Mouse (Mus musculus): ENCODE data around the gene Dysf. TPM values are rescaled to one million over a fixed set of nuclear protein-coding genes. Genes with fewer than 3 reads are reported as not detected.

Dysf gene
- polyA plus RNA-seq, 1 experiment from 2014 or later: 13.2 TPM

DNA sequence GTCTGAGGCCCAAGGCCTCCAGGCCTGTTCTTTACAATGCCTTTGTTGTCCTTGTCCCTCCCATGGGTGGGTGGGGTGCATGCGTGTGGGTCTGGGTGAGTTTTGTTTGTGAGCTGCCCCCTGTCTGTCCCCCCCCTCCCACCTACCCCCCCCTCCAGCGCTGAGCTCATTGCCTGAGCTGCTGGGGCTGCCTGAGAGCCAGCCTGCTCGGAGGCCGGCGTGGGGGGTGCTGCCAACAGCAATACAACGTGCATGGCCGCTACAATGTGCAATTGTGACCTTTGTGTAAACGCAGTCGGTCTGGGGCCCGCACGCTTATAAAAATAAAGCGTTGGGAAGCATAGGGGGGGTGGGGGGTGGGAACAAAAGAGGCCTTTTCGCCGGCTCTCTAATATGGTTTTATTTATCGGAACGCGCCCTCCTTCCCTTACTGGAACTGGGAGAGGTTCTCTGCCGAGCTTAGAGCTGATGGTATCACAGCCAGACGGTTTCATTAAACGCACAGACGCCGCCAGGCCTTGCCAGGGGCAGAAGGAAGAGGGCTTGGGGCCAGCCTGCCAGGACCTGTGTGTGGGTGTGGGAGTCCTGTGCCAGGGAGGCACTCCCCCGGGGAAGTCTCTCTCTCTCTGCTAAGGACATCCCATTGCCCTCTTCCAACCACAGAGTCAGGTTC lies 126.5 kb downstream of the Dysf start:
- Histone ChIP-seq H3K27me3 (ENCODE audit: control insufficient read depth, insufficient read depth, low read length) (no peaks in the 10 kb centered on the region), H3K4me3 (ENCODE audit: low read length) (no peak overlapping the region), H3K9me3 (replicated peaks; ENCODE audit: control insufficient read depth, low read length) (no peaks in the 10 kb centered on the region), H3K9ac (ENCODE audit: low read length) (no peak overlapping the region), H3K27ac (ENCODE audit: low read length) (no peak overlapping the region), H3K4me2 (ENCODE audit: low read depth, low read length) (no peak overlapping the region), H3K4me1 (ENCODE audit: control insufficient read depth, insufficient read depth, low read length) (peaks cover 8% of the 10 kb centered on the region), H3K36me3 (ENCODE audit: control insufficient read depth, insufficient read depth) (peaks cover under 1% of the 10 kb centered on the region; the same call in 1 of the 2 replicates)
- WGBS: 47% methylated on average over 22 of the region's 23 CpGs
- peak; percentile 14; the same call in 1 of the 2 replicates for ATAC-seq (replicated peaks; ENCODE audit: extremely low read depth, insufficient read depth, low FRiP score)

DNA sequence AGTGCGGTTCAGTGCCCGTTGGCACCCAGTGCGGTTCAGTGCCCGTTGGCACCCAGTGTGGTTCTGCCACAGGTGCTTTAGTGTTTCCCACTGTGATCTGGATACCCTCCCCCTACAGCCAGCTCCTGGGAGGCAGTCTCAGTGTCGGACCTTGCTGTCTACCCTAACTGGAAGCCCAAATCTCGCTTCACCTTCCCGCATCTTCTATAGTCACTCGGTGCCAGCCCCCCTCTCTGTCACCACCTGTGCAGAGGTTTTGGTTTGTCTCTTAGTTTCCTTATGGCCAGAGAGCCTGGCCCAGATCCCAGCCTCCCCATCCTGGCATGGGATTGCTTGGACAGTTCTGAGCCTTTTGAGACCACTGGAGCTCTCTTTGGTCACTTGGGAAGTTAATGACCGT lies 127.3 kb downstream of the Dysf start:
- Histone ChIP-seq H3K4me2 (ENCODE audit: low read depth, low read length) (no peak overlapping the region), H3K27ac (ENCODE audit: low read length) (no peak overlapping the region), H3K4me1 (ENCODE audit: control insufficient read depth, insufficient read depth, low read length) (peaks cover 13% of the 10 kb centered on the region), H3K4me3 (ENCODE audit: low read length) (no peak overlapping the region), H3K9ac (ENCODE audit: low read length) (no peak overlapping the region), H3K27me3 (ENCODE audit: control insufficient read depth, insufficient read depth, low read length) (no peaks in the 10 kb centered on the region), H3K36me3 (ENCODE audit: control insufficient read depth, insufficient read depth) (no peaks in the 10 kb centered on the region), H3K9me3 (replicated peaks; ENCODE audit: control insufficient read depth, low read length) (no peaks in the 10 kb centered on the region)
- 92% methylated on average over 8 of the region's 9 CpGs for WGBS
- no peak for ATAC-seq (replicated peaks; ENCODE audit: extremely low read depth, insufficient read depth, low FRiP score)

DNA sequence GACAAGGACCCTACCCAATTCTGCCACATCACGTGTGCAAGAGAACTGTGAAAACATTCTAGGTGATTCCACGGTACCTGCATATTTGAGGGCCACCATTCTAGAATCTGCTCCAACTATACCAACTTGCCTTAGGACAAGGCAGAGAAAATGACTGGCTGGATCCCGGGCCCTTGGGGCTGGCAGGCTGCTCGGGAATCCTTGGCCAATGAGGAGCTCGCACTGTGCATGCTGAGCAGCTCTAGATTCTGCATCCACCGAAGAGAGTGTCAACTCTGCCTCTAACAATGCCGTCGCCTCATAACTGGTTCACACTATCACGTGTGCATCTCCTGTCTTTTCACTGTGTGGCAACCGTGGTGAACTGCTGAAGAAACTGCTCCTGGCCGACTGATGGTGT lies 128.0 kb downstream of the Dysf start:
- Histone ChIP-seq H3K36me3 (ENCODE audit: control insufficient read depth, insufficient read depth) (no peaks in the 10 kb centered on the region), H3K27me3 (ENCODE audit: control insufficient read depth, insufficient read depth, low read length) (no peaks in the 10 kb centered on the region), H3K4me2 (ENCODE audit: low read depth, low read length) (no peak overlapping the region), H3K4me3 (ENCODE audit: low read length) (no peak overlapping the region), H3K9ac (ENCODE audit: low read length) (no peak overlapping the region), H3K27ac (ENCODE audit: low read length) (no peak overlapping the region), H3K4me1 (ENCODE audit: control insufficient read depth, insufficient read depth, low read length) (peaks cover 13% of the 10 kb centered on the region), H3K9me3 (replicated peaks; ENCODE audit: control insufficient read depth, low read length) (no peaks in the 10 kb centered on the region)
- no peak for ATAC-seq (replicated peaks; ENCODE audit: extremely low read depth, insufficient read depth, low FRiP score)
- 88% methylated on average over 11 of the region's 11 CpGs for WGBS

DNA sequence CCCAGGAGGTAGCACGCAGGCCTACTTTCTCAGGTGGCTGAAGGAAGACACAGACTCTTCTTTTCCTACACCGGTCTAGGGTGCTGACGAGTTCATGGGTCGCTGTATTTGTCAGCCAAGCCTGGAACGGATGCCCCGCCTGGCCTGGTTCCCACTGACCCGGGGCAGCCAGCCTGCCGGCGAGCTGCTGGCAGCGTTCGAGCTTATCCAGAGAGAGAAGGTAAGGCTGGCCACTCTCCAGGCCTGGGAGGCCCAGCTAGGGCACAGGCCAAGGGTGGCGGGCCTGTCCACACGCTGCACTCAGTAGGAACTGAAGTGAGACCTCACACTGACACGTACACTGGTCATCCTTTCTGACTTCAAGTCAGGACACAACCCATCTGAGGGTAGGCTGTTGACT lies 131.5 kb downstream of the Dysf start:
- peak; percentile 80 for ATAC-seq (replicated peaks; ENCODE audit: extremely low read depth, insufficient read depth, low FRiP score)
- no peaks in the 10 kb centered on the region for H3K9me3 ChIP-seq (replicated peaks; ENCODE audit: control insufficient read depth, low read length)
- H3K27me3 ChIP-seq (ENCODE audit: control insufficient read depth, insufficient read depth, low read length): no peaks in the 10 kb centered on the region

DNA sequence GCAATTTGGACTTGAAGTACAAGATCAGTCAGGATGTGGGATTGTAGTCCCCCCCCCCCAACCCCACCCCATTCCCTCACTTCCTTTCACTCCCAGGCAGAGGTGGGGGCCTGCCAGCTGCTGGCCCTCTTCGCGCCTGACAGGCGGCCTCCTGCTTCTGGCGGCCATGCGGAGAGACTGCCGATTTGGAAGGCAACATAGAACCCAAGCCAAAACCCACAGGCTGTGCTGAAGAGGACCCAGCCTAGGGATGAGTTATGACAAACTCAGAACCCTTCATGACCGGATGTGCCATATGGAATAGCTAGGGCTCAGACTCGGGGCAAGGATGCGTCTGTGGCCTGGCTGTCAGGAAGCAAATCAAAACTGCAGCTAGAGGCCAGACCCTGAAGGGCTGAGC lies 134.1 kb downstream of the Dysf start:
- Histone ChIP-seq H3K9ac (ENCODE audit: low read length) (no peak overlapping the region), H3K4me3 (ENCODE audit: low read length) (no peak overlapping the region), H3K4me2 (ENCODE audit: low read depth, low read length) (no peak overlapping the region), H3K27ac (ENCODE audit: low read length) (no peak overlapping the region), H3K36me3 (ENCODE audit: control insufficient read depth, insufficient read depth) (no peaks in the 10 kb centered on the region), H3K9me3 (replicated peaks; ENCODE audit: control insufficient read depth, low read length) (no peaks in the 10 kb centered on the region), H3K27me3 (ENCODE audit: control insufficient read depth, insufficient read depth, low read length) (no peaks in the 10 kb centered on the region), H3K4me1 (ENCODE audit: control insufficient read depth, insufficient read depth, low read length) (peaks cover 21% of the 10 kb centered on the region)
- 66% methylated on average over 9 of the region's 9 CpGs for WGBS
- no peak for ATAC-seq (replicated peaks; ENCODE audit: extremely low read depth, insufficient read depth, low FRiP score)

More for the DNA sequence above, 131.5 kb downstream of the Dysf start:
- 28% methylated on average over 14 of the region's 14 CpGs for WGBS
- Histone ChIP-seq H3K36me3 (ENCODE audit: control insufficient read depth, insufficient read depth) (no peaks in the 10 kb centered on the region), H3K4me3 (ENCODE audit: low read length) (no peak overlapping the region), H3K27ac (ENCODE audit: low read length) (peak overlapping the region; percentile 49), H3K4me2 (ENCODE audit: low read depth, low read length) (no peak overlapping the region), H3K4me1 (ENCODE audit: control insufficient read depth, insufficient read depth, low read length) (peaks cover 21% of the 10 kb centered on the region), H3K9ac (ENCODE audit: low read length) (0 out of 2 replicates have a peak overlapping the region, but pooled peaks have one; percentile 3)

DNA sequence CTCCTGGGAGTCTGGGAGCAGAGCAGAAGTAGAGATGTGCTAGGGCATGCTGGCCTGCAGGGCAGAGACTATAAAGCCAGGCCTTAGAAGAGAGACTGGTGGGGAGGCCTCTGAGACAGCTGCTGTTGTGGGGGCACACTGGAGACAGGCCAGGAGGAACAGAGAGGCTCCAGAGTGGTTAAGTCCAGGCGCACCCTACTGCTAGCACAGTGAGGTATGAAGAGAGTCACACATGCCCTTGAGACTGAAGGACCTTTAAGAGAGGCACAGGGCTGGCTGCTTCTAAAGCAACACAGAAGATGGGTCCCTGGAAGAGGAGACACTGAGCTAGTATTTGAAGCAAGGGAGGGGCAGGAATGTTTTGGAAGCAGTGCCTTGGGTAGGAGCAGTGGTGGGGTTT lies 134.9 kb downstream of the Dysf start:
- Histone ChIP-seq H3K9ac (ENCODE audit: low read length) (peak overlapping the region; percentile 4; the same call in 1 of the 2 replicates), H3K27me3 (ENCODE audit: control insufficient read depth, insufficient read depth, low read length) (no peaks in the 10 kb centered on the region), H3K4me2 (ENCODE audit: low read depth, low read length) (no peak overlapping the region), H3K9me3 (replicated peaks; ENCODE audit: control insufficient read depth, low read length) (no peaks in the 10 kb centered on the region), H3K36me3 (ENCODE audit: control insufficient read depth, insufficient read depth) (no peaks in the 10 kb centered on the region), H3K4me3 (ENCODE audit: low read length) (no peak overlapping the region), H3K27ac (ENCODE audit: low read length) (peak overlapping the region; percentile 2; the same call in 1 of the 2 replicates), H3K4me1 (ENCODE audit: control insufficient read depth, insufficient read depth, low read length) (peaks cover 28% of the 10 kb centered on the region)
- no peak for ATAC-seq (replicated peaks; ENCODE audit: extremely low read depth, insufficient read depth, low FRiP score)
- 50% methylated on average over 1 of the region's 1 CpGs for WGBS

DNA sequence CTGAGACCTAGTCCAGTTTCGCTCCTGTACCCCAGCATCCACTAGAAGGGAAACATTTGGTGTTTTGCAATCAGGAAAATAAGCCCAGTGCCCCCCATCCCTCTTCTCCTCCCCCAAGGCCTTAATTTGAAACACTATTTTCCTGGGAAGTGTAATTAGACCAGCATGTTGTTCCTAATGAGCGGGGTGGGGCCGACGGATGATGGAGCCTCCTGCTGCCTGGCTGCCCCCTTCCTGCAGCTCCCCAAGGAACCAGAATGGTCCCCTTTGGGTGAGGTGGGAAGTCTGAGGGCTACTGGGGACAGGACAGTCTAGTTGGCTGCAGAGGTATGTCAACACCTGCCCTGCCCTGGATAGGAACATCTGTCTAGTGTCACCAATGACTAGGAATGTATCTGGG lies 136.0 kb downstream of the Dysf start:
- 91% methylated on average over 4 of the region's 4 CpGs for WGBS
- no peak overlapping the region for H3K4me3 ChIP-seq (ENCODE audit: low read length)

DNA sequence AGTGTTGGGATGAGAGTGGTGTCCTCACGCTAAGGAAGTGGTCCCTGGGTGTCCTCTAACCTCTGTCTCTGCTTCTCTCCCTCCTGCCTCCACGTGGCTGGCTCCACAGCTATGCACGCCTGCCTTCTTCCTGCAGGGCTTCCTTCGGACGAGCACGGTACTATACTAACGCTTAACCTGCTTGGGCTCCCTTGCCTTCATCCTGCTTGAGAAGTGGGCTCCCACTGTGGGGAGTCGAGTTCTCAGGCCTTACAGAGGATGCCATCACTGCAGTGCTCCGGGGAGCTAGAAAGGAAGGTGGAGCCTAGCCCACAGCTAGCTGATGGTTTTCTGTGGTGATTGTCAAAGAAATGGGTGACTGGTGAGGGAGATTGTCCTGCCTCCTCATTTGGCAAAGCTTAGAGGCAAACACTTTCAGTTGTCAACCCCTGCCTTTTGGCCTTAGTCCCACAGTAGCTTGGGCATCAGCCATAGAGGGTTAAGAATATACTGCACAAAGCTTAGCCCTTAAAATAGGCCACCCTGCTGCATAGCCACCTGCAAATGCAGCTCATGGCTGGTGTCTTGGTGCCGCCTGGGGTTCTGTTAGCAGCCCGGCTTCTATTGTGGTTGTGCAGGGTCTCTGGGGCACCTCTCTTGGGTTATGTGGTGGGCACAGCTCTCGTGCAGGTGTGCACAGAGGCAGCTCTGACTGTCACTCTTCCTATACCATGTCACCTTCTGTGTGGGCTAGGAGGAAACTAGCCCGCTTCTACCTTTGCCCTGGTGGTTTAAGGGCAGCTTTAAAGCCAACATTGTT lies 139.0 kb downstream of the Dysf start:
- no peak overlapping the region for H3K9ac ChIP-seq (ENCODE audit: low read length)

More for the DNA sequence above, 136.0 kb downstream of the Dysf start:
- H3K27me3 ChIP-seq (ENCODE audit: control insufficient read depth, insufficient read depth, low read length): no peaks in the 10 kb centered on the region
- H3K36me3 ChIP-seq (ENCODE audit: control insufficient read depth, insufficient read depth): no peaks in the 10 kb centered on the region
- ATAC-seq (replicated peaks; ENCODE audit: extremely low read depth, insufficient read depth, low FRiP score): no peak
- H3K4me2 ChIP-seq (ENCODE audit: low read depth, low read length): no peak overlapping the region
- H3K27ac ChIP-seq (ENCODE audit: low read length): no peak overlapping the region
- H3K9ac ChIP-seq (ENCODE audit: low read length): no peak overlapping the region
- H3K9me3 ChIP-seq (replicated peaks; ENCODE audit: control insufficient read depth, low read length): no peaks in the 10 kb centered on the region
- H3K4me1 ChIP-seq (ENCODE audit: control insufficient read depth, insufficient read depth, low read length): peaks cover 28% of the 10 kb centered on the region

DNA sequence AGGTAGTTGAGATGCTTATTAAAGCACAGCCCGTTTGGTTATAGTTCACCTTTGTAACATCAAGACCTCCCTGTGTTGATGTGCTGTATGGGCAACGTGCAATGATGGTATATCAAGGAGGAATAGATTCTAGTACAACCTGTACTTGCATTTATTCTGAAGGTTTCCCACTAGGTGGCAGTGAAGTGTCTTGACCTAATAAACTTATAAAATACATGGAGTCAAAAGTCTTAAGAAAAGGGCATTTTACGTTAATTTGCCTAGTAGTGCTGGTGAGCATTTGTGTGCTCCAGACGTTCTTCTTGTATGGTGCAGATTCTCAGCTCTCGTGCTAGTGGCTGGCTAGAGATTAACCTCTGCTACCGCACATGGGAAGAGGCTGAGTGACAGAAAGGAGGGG lies 140.1 kb downstream of the Dysf start:
- no peaks in the 10 kb centered on the region for H3K27me3 ChIP-seq (ENCODE audit: control insufficient read depth, insufficient read depth, low read length)
- no peak overlapping the region for H3K27ac ChIP-seq (ENCODE audit: low read length)
- H3K36me3 ChIP-seq (ENCODE audit: control insufficient read depth, insufficient read depth): peaks cover 7% of the 10 kb centered on the region; the same call in 1 of the 2 replicates
- WGBS: 62% methylated on average over 6 of the region's 6 CpGs
- no peak overlapping the region for H3K4me2 ChIP-seq (ENCODE audit: low read depth, low read length)
- no peaks in the 10 kb centered on the region for H3K9me3 ChIP-seq (replicated peaks; ENCODE audit: control insufficient read depth, low read length)
- no peak overlapping the region for H3K4me3 ChIP-seq (ENCODE audit: low read length)
- no peak overlapping the region for H3K9ac ChIP-seq (ENCODE audit: low read length)
- no peak for ATAC-seq (replicated peaks; ENCODE audit: extremely low read depth, insufficient read depth, low FRiP score)
- H3K4me1 ChIP-seq (ENCODE audit: control insufficient read depth, insufficient read depth, low read length): peaks cover 9% of the 10 kb centered on the region

More for the DNA sequence above, 139.0 kb downstream of the Dysf start:
- no peak overlapping the region for H3K4me3 ChIP-seq (ENCODE audit: low read length)
- peak; percentile 57; the same call in 1 of the 2 replicates for ATAC-seq (replicated peaks; ENCODE audit: extremely low read depth, insufficient read depth, low FRiP score)
- H3K27me3 ChIP-seq (ENCODE audit: control insufficient read depth, insufficient read depth, low read length): no peaks in the 10 kb centered on the region
- peak overlapping the region; percentile 21; the same call in 1 of the 2 replicates for H3K27ac ChIP-seq (ENCODE audit: low read length)
- no peaks in the 10 kb centered on the region for H3K9me3 ChIP-seq (replicated peaks; ENCODE audit: control insufficient read depth, low read length)
- WGBS: 77% methylated on average over 13 of the region's 13 CpGs
- H3K4me2 ChIP-seq (ENCODE audit: low read depth, low read length): no peak overlapping the region
- H3K4me1 ChIP-seq (ENCODE audit: control insufficient read depth, insufficient read depth, low read length): peaks cover 16% of the 10 kb centered on the region
- H3K36me3 ChIP-seq (ENCODE audit: control insufficient read depth, insufficient read depth): peaks cover 4% of the 10 kb centered on the region; the same call in 1 of the 2 replicates
